Mouse (Mus musculus): ENCODE data around the gene Olfr272. TPM values are rescaled to one million over a fixed set of nuclear protein-coding genes. Genes with fewer than 3 reads are reported as not detected.

Olfr272 gene
- not detected in 2 replicates for total RNA-seq (2023)

GRCm38 (mm10) chr4:52919078-52919477, at the start of gene Olfr272:
Gene Olfr272, minus strand, starts transcription at chr4:52919178.

GRCm38 (mm10) chr4:52964247-52964646, 45.3 kb upstream of the Olfr272 start, which contains the start of gene Olfr270:
Gene Olfr270, plus strand, starts transcription at chr4:52964547.

Other genes starting within 250 kb of the Olfr272 start
- not detected in 2 replicates for gene Olfr275, start 104.6 kb downstream of the Olfr272 start, total RNA-seq (2023)
- not detected in 2 replicates for gene Olfr273, start 59.9 kb downstream of the Olfr272 start, total RNA-seq (2023)
- not detected in 2 replicates for gene Olfr270, start 45.4 kb upstream of the Olfr272 start, total RNA-seq (2023)
- gene Nipsnap3a, start 70.1 kb upstream of the Olfr272 start, total RNA-seq (2023), result not detected in 2 replicates
- gene Nipsnap3b, start 92.7 kb upstream of the Olfr272 start, total RNA-seq (2023), result 41.2 and 53.7 TPM in 2 replicates
- gene Abca1, start 240.7 kb upstream of the Olfr272 start, total RNA-seq (2023), result 2.8 and 2.9 TPM in 2 replicates